Mouse (Mus musculus) lung, embryonic 14.5 days (tissue): ENCODE data around the gene Gng11. TPM values are rescaled to one million over a fixed set of nuclear protein-coding genes. Genes with fewer than 3 reads are reported as not detected.

Experiments
- ATAC-seq: fragments of 200-750 bp; cut with Nextera tagmentation; 2 replicates; pipeline ENCODE4 v1.8.0; 2017; ENCODE audit warnings: mild to moderate bottlenecking, moderate TSS enrichment, moderate library complexity; ENCODE audit not compliant: insufficient read depth
- DNase-seq: peaks from one replicate; pipeline ENCODE4 v3.0.0-alpha.2; 2015
- H3K27ac ChIP-seq: fragments of 300-500 bp; sonication (generic); 2 replicates; pipeline ENCODE4 v1.5.1; 2014; ENCODE audit warnings: low read depth, mild to moderate bottlenecking, moderate library complexity
- H3K27me3 ChIP-seq: fragments of 300-500 bp; sonication (generic); 2 replicates; pipeline ENCODE4 v1.6.1; 2014; ENCODE audit warnings: low read length, control low read depth; ENCODE audit not compliant: insufficient read depth
- H3K36me3 ChIP-seq: fragments of 300-500 bp; sonication (generic); 2 replicates; pipeline ENCODE4 v1.6.1; 2014; ENCODE audit warnings: control low read depth; ENCODE audit not compliant: insufficient read depth
- H3K4me1 ChIP-seq: fragments of 300-500 bp; sonication (generic); 2 replicates; pipeline ENCODE4 v1.6.1; 2014; ENCODE audit warnings: antibody characterized with exemption, control low read depth; ENCODE audit not compliant: insufficient read depth
- H3K4me2 ChIP-seq: fragments of 300-500 bp; sonication (generic); 2 replicates; pipeline ENCODE4 v1.6.1; 2014; ENCODE audit warnings: mild to moderate bottlenecking
- H3K4me3 ChIP-seq: fragments of 300-500 bp; sonication (generic); 2 replicates; pipeline ENCODE4 v1.5.1; 2014; ENCODE audit warnings: low read depth, low read length
- H3K9ac ChIP-seq: fragments of 300-500 bp; sonication (generic); 2 replicates; pipeline ENCODE4 v1.6.1; 2014
- H3K9me3 ChIP-seq: fragments of 300-500 bp; sonication (generic); 2 replicates; pipeline ENCODE4 v1.6.1; 2016; ENCODE audit warnings: low read depth, low read length, control low read depth
- CTCF ChIP-seq: IDR thresholded peaks from 2 replicates; pipeline ENCODE4 v1.5.1; 2016; ENCODE audit warnings: antibody characterized with exemption, low read depth
- WGBS: fragments of 180-500 bp; shearing (Covaris S2); extraction: QIAGEN DNeasy Blood & Tissue Kit; methylation state at CpG from one replicate; pipeline ENCODE4 v1.1.7; 2014; 5-methylcytosine and 5-hydroxymethylcytosine counted together
- polyA plus RNA-seq: library from polyadenylated mRNA; unstranded; fragments of >200 nt; fragmentation: Nextera tagmentation; extraction: Ambion mirVana; gene quantifications from 2 replicates; pipeline ENCODE4 v1.2.1, GENCODE M21; 2014

Gene Gng11
- polyA plus RNA-seq, 1 experiment from 2014 or later, result 116 TPM

- Histone ChIP-seq H3K4me1 (no peaks in the 10 kb centered on the region), H3K4me3 (no peak overlapping the region), H3K36me3 (no peaks in the 10 kb centered on the region), H3K9me3 (no peaks in the 10 kb centered on the region), H3K27ac (no peak overlapping the region), H3K4me2 (no peak overlapping the region), H3K9ac (no peak overlapping the region), H3K27me3 (no peaks in the 10 kb centered on the region)
- DNase-seq (peak; percentile 36), ATAC-seq (no peak)
- WGBS, result 55% methylated on average over 4 of the region's 4 CpGs
- TF ChIP-seq CTCF, result no peak
Observed at GRCm38 (mm10) chr6:3998089-3998488, 5.6 kb upstream of the Gng11 start.

GRCm38 (mm10) chr6:3999296-3999695 lies 4.4 kb upstream of the Gng11 start:
- H3K4me1 ChIP-seq, result no peaks in the 10 kb centered on the region
- no peaks in the 10 kb centered on the region for H3K36me3 ChIP-seq
- H3K9me3 ChIP-seq, result no peaks in the 10 kb centered on the region
- no peak overlapping the region for H3K9ac ChIP-seq
- 57% methylated on average over 6 of the region's 6 CpGs for WGBS
- H3K4me3 ChIP-seq, result no peak overlapping the region
- no peak for TF ChIP-seq CTCF
- DNase-seq (peak; percentile 46), ATAC-seq (no peak)
- H3K27me3 ChIP-seq, result no peaks in the 10 kb centered on the region
- H3K4me2 ChIP-seq, result no peak overlapping the region
- no peak overlapping the region for H3K27ac ChIP-seq

GRCm38 (mm10) chr6:4000716-4001115 lies 3.0 kb upstream of the Gng11 start:
- H3K9ac ChIP-seq, result no peak overlapping the region
- H3K4me3 ChIP-seq, result no peak overlapping the region
- H3K4me2 ChIP-seq, result no peak overlapping the region
- ATAC-seq, result no peak
- no peaks in the 10 kb centered on the region for H3K9me3 ChIP-seq
- no peaks in the 10 kb centered on the region for H3K36me3 ChIP-seq
- H3K27ac ChIP-seq, result no peak overlapping the region
- DNase-seq, result no peak
- no peaks in the 10 kb centered on the region for H3K27me3 ChIP-seq
- H3K4me1 ChIP-seq, result no peaks in the 10 kb centered on the region
- TF ChIP-seq CTCF, result no peak
- WGBS, result 78% methylated on average over 3 of the region's 3 CpGs

GRCm38 (mm10) chr6:4003445-4003844 lies 259 bp upstream of the Gng11 start:
- ATAC-seq (peak; percentile 40; the same call in 1 of the 2 replicates), DNase-seq (peak; percentile 47)
- 0 out of 2 replicates have a peak, but pooled peaks cover 3% of the 10 kb centered on the region for H3K4me1 ChIP-seq
- peak overlapping the region; percentile 72 for H3K4me2 ChIP-seq
- no peaks in the 10 kb centered on the region for H3K9me3 ChIP-seq
- peak overlapping the region; percentile 51 for H3K4me3 ChIP-seq
- peak overlapping the region; percentile 78 for H3K27ac ChIP-seq
- no peak for TF ChIP-seq CTCF
- WGBS, result 23% methylated on average over 4 of the region's 4 CpGs
- H3K36me3 ChIP-seq, result no peaks in the 10 kb centered on the region
- no peaks in the 10 kb centered on the region for H3K27me3 ChIP-seq
- no peak overlapping the region for H3K9ac ChIP-seq

- H3K4me2 ChIP-seq, result peak overlapping the region; percentile 72
- 0 out of 2 replicates have a peak, but pooled peaks have one; percentile 25 for ATAC-seq
- H3K9me3 ChIP-seq, result no peaks in the 10 kb centered on the region
- no peak for TF ChIP-seq CTCF
- peak; percentile 12 for DNase-seq
- H3K4me3 ChIP-seq, result peak overlapping the region; percentile 51
- H3K27ac ChIP-seq, result no peak overlapping the region
- no peaks in the 10 kb centered on the region for H3K27me3 ChIP-seq
- peak overlapping the region; percentile 76; the same call in 1 of the 2 replicates for H3K9ac ChIP-seq
- 0 out of 2 replicates have a peak, but pooled peaks cover 7% of the 10 kb centered on the region for H3K4me1 ChIP-seq
- H3K36me3 ChIP-seq, result no peaks in the 10 kb centered on the region
- 36% methylated on average over 2 of the region's 2 CpGs for WGBS
Observed at GRCm38 (mm10) chr6:4004808-4005207, 1.1 kb downstream of the Gng11 start.

GRCm38 (mm10) chr6:4008501-4009040 lies 4.9 kb downstream of the Gng11 start:
- Histone ChIP-seq H3K4me3 (no peak overlapping the region), H3K9me3 (no peaks in the 10 kb centered on the region), H3K9ac (no peak overlapping the region), H3K36me3 (no peaks in the 10 kb centered on the region), H3K4me1 (0 out of 2 replicates have a peak, but pooled peaks cover 7% of the 10 kb centered on the region), H3K27ac (no peak overlapping the region), H3K4me2 (no peak overlapping the region), H3K27me3 (no peaks in the 10 kb centered on the region)
- ATAC-seq, result no peak
- WGBS, result 28% methylated on average over 2 of the region's 2 CpGs
- peak; percentile 73 for DNase-seq
- no peak for TF ChIP-seq CTCF

GRCm38 (mm10) chr6:4009548-4009947 lies 5.8 kb downstream of the Gng11 start:
- Histone ChIP-seq H3K4me2 (no peak overlapping the region), H3K36me3 (no peaks in the 10 kb centered on the region), H3K9ac (no peak overlapping the region), H3K9me3 (no peaks in the 10 kb centered on the region), H3K4me1 (0 out of 2 replicates have a peak, but pooled peaks cover 7% of the 10 kb centered on the region), H3K27ac (no peak overlapping the region), H3K4me3 (no peak overlapping the region), H3K27me3 (no peaks in the 10 kb centered on the region)
- ATAC-seq (no peak), DNase-seq (peak; percentile 34)
- no peak for TF ChIP-seq CTCF

- Histone ChIP-seq H3K4me3 (no peak overlapping the region), H3K4me1 (no peaks in the 10 kb centered on the region), H3K36me3 (no peaks in the 10 kb centered on the region), H3K4me2 (no peak overlapping the region), H3K27ac (no peak overlapping the region), H3K27me3 (no peaks in the 10 kb centered on the region), H3K9ac (no peak overlapping the region), H3K9me3 (no peaks in the 10 kb centered on the region)
- DNase-seq (no peak), ATAC-seq (no peak)
- 24% methylated on average over 1 of the region's 1 CpGs for WGBS
- no peak for TF ChIP-seq CTCF
Observed at GRCm38 (mm10) chr6:4022645-4023044, 18.9 kb downstream of the Gng11 start.
